Mouse (Mus musculus): ENCODE results near the gene Adgrf1. TPM values are rescaled to one million over a fixed set of nuclear protein-coding genes. Genes with fewer than 3 reads are reported as not detected.
"Not testable (repeated sequence)": the region's sequence is repeated elsewhere in the genome, so short reads cannot be mapped to it uniquely, and the experiment has no call there.

The Adgrf1 gene
- polyA plus RNA-seq, 2 experiments from 2014 or later = not detected

DNA sequence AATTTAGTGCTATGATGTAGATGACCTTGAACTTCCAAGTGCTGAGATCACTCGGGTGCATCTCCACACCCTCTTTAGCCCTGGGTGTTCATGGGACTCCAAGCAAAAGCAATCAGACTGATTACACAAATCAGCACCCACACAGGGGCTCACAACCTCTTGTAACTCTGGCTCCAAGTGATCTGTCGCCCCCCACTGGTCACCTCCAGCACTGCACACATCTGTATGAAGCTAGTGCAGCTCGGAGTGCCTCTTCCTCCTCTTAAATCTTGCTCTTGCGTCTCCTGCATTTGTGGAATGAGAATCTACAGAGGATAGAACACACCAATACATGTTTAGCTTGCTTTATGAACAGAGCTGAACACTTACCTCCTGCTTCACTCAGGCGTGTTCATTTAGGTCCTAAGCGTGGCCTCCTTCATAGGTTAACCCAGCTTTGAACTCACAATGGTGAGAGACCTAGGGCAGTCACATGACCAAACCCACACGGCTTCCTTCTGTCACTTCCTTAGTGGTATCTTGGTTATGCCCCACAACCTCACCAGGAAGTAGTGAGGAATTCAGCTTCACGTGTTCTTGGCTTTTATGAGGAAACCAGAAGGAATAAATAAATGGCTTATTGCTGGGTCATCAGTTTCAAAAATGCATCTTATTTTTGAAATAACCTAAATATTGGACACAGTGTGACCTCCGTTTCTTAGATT is 2.9 kb upstream of the Adgrf1 start:
- ATAC-seq = no peak

DNA sequence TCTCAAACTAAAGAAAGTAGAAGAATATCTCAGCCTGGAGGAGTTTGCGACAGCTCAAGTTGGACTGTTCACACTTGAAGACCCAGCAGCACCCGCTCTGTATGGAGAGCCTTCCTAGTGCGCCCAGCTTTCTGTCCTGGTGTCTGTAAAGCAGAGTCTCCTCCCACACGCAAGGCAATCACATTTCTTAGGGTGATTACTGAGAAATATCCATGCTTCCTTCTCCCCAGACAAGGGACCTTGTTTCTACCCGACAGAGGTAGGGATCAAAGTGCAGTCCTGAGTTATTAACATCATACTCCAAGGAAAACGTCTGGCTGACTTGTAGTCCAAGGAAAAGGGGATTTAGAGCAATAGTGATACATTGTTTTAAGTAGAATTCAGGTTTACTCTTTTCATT is 6.1 kb downstream of the Adgrf1 start:
- no peak for ATAC-seq

DNA sequence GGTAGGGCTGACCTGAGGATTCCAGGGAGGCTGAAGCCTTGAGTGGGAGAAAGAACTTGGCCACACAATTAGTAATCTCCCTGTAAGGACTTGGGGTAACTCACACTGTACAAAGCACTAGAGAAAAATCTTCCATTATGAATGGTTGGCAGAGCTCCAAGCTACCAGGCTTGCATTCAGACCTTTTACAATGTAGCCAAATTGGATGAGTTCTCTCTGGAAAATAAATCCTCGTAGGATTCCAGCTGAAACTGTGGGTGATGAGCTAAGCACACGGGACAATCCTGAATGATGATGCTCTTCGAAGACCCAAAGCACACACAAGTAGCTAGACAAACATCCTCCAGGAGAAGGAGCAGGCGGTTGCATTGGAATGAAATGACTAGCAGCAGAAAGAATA is 7.1 kb downstream of the Adgrf1 start:
- ATAC-seq = no peak

DNA sequence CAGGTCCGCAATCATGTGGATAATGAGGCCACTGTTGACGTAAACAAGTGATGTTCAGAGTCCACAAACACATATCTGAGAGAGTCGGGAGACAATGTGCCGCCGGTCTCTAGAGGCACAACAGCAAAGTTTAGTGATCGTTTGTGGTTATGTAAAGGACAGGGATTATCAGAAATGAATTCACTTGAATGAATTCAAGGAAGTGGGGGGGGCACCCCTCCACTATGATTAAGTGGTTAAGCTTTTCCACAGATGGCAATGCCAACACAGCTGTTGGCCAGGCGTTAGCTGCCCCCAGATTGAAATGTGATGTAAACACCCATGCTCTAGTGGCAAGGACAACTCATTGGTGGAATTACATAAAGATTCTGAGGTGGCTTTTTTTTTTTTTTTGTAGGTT is 9.5 kb downstream of the Adgrf1 start:
- no peak for ATAC-seq

DNA sequence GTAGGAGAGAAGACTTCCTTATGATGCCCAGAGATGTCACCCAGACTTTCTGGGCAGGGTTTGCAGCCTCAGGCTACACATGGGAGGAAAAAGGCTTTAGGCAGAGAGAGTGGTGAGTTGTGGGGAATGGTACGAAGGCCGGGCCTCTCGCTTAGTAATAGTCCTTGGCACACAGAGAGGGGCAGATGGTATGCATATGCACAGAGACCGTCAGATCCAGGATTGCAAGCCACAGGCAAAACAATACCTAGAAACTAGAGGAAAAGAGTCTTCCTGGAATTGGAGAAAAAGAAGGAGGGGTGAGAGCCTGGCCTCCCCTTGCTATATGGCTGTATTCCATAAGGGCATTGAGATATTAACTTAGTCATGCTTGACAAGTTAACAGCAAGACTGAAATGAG is 12.2 kb downstream of the Adgrf1 start:
- ATAC-seq = no peak

DNA sequence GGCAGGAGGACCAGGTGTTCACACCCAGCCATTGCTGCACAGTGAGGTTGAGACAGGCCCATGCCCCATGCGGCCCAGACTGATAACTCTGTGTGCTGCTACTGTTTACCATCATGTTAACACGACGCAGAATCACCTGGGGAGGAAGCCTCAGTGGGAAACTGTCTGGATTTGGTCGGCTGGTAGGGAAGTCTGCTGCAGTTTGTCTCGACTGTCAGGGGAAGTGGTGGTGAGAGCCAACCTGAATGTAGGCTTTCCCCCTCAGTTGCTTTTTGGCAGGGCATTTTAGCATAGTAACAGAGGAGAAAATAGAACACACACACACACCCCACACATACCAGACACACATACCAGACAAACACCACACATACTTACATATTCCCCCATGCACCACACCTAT is 12.7 kb downstream of the Adgrf1 start:
- no peak for ATAC-seq

DNA sequence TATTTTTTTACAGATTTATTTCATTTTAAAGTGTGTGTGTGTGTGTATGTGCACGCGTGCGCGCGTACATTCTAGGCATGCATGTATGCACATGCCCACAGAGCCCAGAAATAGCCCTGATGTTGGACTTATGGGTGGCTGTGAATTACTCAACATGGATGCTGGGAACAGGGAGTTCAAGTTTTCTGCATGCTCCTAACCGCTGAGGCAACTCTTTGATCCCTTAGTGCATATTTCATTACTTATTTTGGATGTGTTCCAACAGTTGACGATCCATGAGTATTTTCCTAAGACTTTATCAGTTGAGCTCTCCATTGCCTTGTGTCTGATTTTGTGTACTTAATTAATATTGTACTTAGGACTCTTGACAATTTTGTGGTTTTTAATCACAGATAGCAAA is 29.4 kb downstream of the Adgrf1 start:
- ATAC-seq = no peak

DNA sequence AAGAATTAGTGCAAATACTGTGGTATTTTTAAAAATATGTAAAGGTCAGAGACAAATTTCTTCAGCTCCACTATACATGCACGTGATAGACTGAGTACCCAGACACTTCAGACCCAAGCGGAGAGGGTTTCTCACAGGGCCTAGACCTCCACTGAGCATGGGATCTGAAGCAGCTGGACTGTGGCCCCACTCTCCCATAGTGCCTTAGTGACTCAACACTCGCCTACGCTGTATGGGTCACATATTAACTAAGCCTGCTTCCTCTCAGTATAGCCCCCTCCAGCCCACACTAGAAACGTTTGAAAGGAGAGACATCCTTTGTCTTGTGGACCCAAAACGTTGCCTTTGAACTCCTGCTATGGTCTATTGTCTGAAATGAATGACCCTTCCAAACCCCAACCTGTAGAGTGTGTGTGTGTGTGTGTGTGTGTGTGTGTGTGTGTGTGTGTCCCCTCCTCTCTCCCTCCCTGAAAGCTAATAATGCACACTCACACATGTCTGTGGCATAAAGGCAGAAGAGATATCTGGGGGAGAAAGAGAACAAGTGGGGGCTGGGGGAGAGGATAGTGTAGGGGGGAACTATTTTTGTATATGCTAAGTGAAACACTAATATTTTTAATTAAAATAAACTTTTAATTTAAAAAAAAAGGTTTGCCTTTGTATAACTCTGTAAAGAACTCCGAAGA is 56.0 kb downstream of the Adgrf1 start:
- no peak for ATAC-seq

DNA sequence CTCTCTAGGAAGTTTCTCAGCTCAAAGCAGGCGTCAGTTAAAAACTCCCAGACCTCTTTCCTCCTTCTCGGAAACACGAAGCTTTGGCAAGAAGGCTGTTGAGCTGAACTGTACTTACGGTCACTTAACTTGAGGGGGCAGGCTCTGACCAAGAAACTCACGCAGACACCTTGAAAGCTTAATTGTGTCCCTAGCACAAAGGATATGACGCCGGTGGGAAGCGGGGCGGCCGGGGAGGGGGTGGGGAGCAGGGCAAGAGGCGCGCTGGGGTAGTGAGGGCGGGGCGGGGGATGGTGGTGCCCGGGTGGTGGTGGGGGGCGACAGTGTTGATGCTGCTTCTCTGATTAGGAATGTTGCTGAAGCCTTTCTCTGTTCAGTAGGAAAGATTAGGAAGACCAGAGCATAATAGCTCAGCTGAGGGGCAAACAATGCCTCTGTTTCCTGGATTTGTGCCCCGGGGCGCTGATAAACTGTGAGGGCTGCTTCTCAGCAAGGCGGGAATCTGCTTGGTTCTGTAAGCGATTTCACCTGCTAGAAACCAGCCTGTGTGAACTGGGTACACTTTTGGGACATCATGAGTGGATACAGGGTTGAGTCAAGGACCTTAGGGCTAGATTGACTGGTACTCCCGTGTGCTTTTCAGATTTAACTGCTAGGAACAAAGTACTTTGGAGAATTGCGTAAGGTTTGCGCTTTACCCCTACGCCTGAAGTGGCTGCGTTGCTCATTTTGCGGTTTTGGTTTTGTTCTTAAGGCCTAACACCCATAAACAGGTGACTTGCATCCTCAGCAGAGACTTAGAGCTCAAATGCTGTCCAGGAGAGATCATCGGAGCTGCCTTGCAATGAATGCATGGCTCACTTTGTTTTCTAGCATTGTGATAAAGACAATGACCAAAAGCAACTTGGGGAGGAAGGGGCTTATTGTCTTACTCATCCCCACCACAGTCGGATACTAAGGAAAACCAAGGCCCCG is 56.9 kb downstream of the Adgrf1 start:
- no peak for ATAC-seq

DNA sequence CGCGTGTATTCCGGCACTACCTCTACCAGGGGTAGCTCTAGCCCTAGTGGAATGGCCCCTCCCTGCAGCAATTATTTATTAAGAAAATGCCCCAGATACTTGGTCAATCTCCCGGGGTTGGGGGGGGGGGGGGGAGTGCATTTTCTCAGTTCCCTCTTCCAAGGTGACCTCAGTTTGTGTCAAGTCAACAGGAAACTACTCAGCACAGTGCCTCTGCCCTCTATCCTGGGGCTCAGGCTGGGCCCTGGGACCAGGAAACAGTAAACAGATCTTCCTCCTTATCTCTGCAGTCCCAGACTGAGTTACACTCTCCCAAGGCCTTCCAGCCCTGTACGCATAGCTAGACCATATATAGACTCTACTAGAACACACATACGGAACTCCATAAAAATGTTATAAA is 57.7 kb downstream of the Adgrf1 start:
- ATAC-seq = no peak

DNA sequence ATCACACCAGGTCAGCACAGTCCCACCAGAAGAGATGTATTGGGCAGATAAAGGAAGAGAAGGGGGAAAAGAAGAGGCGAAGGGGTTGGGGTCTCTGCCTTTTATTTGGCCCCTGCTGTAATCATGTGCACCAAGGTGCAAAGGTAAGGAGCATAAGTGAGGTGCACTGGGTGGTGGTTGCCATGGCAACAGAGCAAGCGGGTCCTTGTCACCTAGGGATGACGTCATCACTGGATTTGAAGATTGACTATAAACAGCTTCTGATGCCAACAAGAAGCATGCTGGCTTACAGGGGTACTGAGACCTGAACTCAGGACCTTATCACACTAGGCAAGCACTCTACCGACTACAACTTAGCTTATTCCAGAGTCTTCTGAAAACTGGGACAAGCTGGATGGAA is 59.1 kb downstream of the Adgrf1 start:
- ATAC-seq = no peak

DNA sequence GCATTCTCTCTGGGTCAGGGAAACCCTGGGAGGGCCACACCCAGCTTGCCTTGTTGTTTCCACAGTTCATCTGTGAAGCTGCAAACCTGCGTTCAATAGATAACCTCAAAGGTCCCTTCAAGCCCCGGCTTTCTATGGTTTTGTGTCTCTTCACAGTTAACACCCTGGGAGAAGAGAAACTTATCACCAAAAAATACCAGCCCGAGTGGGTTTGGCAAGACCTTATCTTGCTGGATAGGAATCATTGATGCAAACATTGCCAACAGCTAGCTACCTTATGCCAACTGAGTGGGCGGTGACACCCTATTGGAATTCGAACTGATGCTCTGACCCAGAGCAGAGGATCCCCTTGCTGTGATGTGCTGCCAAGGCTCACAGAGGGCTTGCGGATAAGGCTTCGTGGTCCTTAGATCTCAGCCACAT is 59.6 kb downstream of the Adgrf1 start:
- ATAC-seq = no peak

DNA sequence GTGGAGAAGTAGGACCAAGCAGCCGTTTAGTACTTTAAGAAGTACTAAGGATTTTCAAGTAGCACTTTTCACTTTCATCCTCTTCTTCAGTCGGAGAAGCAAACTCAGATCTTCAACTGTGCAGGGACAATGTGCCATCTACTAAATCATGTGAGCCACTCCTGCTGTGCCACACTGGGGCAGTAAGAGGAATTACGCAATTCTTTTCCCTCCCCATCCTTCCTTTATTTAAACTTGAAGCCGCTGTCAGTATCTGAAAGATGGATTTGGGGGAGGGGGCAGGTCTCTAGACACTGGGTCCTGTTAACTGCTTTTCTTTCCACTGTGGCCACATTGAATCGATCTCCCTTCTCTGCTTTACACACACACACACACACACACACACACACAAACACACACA is 62.6 kb downstream of the Adgrf1 start:
- ATAC-seq = no peak

DNA sequence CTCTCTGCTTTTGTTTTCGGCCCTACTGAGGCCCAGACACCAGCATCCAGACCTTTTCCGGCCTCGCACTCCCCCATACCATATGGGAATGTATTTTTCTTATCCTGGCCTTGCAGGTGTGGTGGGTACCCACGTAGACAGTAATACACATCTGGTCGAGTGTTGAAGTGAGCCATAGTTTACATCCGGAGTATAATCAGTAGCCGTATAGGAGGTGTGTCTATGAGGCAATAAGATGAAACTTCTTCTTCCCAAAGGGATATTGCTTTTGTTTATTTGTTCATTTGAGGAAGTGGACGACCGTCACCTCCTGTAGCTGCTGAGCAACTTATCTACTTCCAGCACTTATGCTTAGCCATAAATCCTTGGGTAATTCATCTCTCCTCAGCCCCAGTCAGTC is 63.9 kb downstream of the Adgrf1 start:
- ATAC-seq = no peak

DNA sequence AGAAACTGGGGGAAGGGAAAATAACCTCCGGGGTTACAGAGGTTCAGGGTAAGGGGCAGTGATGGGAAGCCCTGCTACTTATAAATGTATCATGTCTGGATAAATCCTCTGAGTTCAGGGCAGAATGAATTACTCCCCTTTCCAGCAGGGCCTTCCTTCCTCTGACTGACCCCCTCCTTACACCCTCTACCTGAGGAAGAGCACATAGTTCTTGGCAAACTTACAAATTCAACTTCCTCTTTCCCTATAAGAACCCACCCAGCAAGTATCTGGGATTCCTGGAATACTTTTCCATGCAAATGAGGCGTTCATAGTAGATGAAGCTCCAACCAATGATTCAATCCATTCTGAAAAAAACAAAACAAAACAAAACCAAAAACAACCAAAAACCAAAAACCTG is 67.5 kb downstream of the Adgrf1 start:
- ATAC-seq = no peak

DNA sequence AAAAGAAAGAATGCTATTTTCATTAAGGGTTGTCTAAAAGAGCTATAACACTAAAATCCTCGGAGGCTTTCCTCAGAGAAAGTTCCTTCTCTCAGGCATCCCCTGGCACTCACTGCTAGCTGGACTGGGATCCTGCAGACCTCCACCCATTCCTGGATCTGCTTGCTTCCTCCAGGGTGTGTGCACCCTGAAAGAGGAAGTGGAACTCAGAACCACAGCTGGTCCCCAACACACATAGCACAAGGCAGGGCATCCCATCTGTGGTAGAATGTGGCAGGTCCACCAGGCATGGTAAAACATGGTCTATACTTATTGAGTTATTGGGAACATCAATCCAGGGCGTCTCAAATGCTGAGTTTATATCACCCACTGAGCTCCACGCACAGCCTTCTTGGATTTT is 68.2 kb downstream of the Adgrf1 start:
- no peak for ATAC-seq

DNA sequence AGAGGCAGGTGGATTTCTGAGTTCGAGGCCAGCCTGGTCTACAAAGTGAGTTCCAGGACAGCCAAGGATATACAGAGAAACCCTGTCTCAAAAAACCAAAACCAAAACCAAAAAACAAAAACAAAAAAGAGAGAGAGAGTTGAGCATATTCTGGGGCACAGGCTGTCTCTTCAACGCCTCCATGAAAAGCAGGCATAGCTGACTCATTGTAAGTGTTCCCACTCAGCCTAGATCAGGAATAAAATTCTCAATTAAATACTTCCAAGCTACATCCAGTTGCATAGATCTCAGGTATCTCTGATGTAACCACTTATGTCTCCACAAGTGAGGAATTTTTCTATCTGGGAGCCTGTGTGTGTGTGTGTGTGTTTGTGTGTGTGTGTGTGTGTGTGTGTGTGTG is 76.4 kb downstream of the Adgrf1 start:
- ATAC-seq = not testable (repeated sequence)

DNA sequence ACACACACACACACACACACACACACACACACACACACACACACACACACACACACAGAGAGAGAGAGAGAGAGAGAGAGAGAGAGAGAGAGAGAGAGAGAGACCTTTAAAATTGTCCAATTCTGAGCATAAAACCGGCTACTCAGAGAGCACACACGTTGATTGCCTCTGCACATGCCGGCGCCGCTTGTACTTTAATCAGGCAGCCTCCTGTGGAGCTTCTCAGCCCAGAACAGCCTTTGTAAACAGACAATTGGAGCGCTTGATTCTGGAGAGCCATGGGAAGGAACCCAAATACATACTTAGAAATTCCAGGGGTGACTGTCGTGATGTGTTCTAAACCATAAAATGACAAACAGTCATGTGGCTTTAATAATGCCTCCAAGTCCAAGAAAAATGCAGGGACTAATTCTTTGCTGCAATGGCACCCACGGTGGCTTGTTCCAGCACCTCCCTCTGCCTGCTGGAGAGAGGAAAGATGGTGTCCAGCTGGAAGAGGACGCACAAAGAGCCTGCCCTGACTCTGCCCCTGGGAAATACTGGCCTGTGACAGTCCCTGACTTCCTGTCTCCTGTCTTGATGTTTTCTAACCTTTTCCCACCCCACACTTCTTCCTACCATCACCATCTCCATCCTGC is 87.9 kb downstream of the Adgrf1 start:
- ATAC-seq = no peak

DNA sequence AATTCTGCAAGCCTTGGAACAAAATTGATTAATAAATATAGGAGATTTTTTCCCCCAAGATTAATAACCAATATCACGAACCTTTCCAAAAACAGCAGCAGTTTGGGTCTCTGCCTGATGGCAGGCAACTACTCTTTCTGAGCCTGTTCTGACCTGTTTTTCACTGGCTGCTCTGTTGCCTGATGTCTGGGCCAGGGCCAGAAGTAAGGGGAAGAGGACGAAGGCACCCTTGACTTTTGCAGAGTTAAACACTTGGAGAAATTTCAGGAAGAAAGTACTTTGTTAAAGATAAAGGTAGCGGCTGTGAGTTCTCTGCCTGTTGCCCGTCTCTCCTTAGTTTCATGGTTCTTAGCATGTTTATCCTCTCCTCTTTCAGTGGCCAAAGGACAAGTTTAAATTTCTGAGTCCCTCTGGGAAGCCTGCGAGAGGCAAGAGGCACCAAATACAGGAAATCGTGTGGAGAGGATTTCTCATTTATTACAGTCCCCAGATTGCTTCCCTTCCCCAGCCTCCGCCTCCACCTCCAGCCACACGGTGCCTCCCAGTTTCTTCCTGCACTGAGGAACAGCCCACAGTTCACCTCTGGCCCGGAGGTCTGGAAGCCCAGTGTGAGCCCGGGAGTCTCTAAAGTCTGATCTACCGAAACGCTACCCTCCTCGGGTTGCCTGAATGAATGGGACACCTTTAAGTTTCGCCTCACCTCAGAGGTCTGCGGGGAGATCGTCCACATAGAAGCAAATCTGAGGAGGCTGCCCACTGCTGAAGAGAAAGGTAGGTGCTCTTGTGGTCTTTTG is 89.9 kb downstream of the Adgrf1 start, which contains the start of gene Adgrf5:
Gene Adgrf5 (plus strand): TSS at position 626 of the 794 bp plus-strand sequence.
- no peak for ATAC-seq

DNA sequence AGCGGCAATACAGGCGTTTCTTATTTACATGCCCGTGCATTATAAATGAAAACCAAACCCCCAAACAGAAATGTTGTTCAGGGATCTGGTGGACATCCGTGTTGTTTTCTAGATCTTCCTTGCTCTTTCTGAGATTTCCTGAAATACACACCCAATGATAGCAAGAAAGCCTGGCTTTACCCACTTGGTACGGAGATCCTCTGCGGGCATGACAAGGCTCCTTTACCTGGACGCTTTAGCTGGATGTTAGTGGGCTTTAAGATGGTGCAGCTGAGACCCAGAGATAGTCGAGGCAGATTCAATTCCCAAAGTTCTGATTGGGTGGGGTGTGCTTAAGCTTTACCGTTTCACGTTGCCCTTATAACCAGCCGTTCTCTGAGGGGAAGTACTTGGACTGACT is 90.9 kb downstream of the Adgrf1 start:
- no peak for ATAC-seq

DNA sequence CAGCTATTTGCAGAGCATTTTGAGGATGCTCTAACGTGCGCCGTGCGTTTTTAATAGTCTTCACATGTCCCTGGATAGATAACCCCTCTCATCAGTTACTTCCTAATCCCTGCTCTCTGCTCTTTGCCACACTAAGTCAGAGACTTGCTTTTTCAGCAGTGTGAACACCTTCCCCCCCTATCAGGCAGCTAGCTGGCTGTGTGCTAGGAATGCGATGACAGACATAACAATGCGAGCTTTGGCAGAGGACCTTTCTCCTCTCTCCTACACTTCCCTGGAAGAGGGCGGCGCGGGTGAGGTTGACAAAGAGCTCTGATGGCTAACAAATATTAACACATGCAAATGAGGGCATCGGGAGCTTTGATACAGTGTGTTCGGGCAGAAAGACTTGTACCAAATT is 92.2 kb downstream of the Adgrf1 start:
- ATAC-seq = no peak

DNA sequence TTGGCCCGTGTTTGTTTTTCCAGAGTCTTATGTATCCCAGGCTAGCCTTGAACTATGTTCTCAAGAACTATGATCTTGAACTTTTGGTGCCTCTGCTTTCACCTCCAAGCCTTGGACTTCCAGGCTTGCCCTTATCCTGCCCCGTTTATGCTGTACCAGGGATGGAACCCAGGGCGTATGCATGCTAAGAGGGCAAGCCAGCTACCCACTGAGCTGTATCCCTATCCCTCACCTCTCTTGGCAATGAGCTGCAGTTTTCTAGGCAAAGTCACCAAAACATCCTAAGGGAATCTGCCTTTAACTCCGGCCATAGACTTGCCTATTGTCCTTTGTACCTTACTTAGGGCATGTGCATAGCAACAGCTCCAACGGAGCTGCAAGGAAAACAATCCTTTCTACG is 92.8 kb downstream of the Adgrf1 start:
- ATAC-seq = no peak

Measured in CD4-positive, CD25-positive, alpha-beta regulatory T cell, adult 4 months (primary cell).